8 mouse cellular contexts compared by ENCODE assay signal in the genomic region with DNA sequence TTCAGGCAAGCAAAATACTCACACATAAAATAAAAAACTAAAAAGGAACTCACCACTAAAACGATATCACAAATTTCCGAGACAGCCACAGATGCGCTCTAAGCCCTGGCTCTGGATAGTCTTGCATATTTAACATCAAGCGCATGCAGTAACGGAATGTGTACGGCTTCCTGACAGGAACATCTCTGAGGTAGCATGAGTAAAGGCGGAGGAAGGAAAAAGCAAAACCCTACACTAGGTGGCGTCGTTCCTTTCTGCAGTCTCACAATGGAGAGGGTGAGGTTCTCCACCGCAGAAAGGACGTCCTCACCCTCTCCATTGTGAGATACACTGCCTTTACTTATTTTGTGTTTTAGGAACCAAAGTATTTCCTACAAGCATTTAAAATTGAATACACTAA. TPM values are rescaled to one million over a fixed set of nuclear protein-coding genes. Genes with fewer than 3 reads are reported as not detected.
DNase-seq lines count a peak whose midpoint lies in the region; ATAC-seq lines count a peak whose summit lies in the region.

No protein-coding gene starts in this region.

- H3K36me3 ChIP-seq in forebrain, embryonic 14.5 days (ENCODE audit: control insufficient read depth, insufficient read depth, low read length) = peaks cover 25% of the 10 kb centered on the region; the same call in 1 of the 2 replicates
- H3K36me3 ChIP-seq in forebrain, embryonic 10.5 days (replicated peaks) = peaks cover 61% of the 10 kb centered on the region
- H3K36me3 ChIP-seq in hindbrain, embryonic 16.5 days (ENCODE audit: control insufficient read depth, insufficient read depth, low read length) = peaks cover 5% of the 10 kb centered on the region; the same call in 1 of the 2 replicates

- WGBS in forebrain, embryonic 14.5 days = 72% methylated on average over 11 of the region's 11 CpGs
- WGBS in forebrain, embryonic 10.5 days = 68% methylated on average over 11 of the region's 11 CpGs
- WGBS in hindbrain, embryonic 16.5 days = 72% methylated on average over 11 of the region's 11 CpGs

- ATAC-seq in forebrain, embryonic 14.5 days = no peak
- no peak for ATAC-seq in hindbrain, embryonic 16.5 days

- no peak overlapping the region for H3K4me3 ChIP-seq in forebrain, embryonic 14.5 days (ENCODE audit: low read depth, low read length)
- H3K4me3 ChIP-seq in forebrain, embryonic 10.5 days = no peak overlapping the region
- no peak overlapping the region for H3K4me3 ChIP-seq in hindbrain, embryonic 16.5 days (ENCODE audit: low read length)

- no peak overlapping the region for H3K27ac ChIP-seq in forebrain, embryonic 14.5 days (ENCODE audit: low read depth, low read length)
- no peak overlapping the region for H3K27ac ChIP-seq in forebrain, embryonic 10.5 days
- no peak overlapping the region for H3K27ac ChIP-seq in hindbrain, embryonic 16.5 days (ENCODE audit: low read depth, low read length)

- no peak overlapping the region for H3K9ac ChIP-seq in forebrain, embryonic 14.5 days (ENCODE audit: low read length)
- no peak overlapping the region for H3K9ac ChIP-seq in hindbrain, embryonic 16.5 days (ENCODE audit: low read depth, low read length)

- peak; percentile 25 for DNase-seq in forebrain, embryonic 14.5 days (ENCODE audit: low spot score)
- DNase-seq in forebrain, embryonic 10.5 days (ENCODE audit: extremely low spot score, low spot score) = no peak
- DNase-seq in right cerebral cortex, postnatal 14 days = peak; percentile 23
- DNase-seq in right cerebral cortex, postnatal 25 days = no peak
- peak; percentile 53 for DNase-seq in embryo, embryonic 10.5 days (ENCODE audit: low spot score)
- DNase-seq in retina, embryonic 14.5 days (ENCODE audit: low spot score) = peak; percentile 51
- DNase-seq in left cerebral cortex, adult 11 months (ENCODE audit: low spot score) = no peak

- H3K4me2 ChIP-seq in forebrain, embryonic 14.5 days (ENCODE audit: low read length) = no peak overlapping the region
- H3K4me2 ChIP-seq in hindbrain, embryonic 16.5 days (ENCODE audit: low read length) = no peak overlapping the region

- no peaks in the 10 kb centered on the region for H3K4me1 ChIP-seq in forebrain, embryonic 14.5 days (ENCODE audit: control insufficient read depth, insufficient read depth, low read length)
- H3K4me1 ChIP-seq in forebrain, embryonic 10.5 days = 0 out of 2 replicates have a peak, but pooled peaks cover 3% of the 10 kb centered on the region
- H3K4me1 ChIP-seq in hindbrain, embryonic 16.5 days (ENCODE audit: control insufficient read depth, insufficient read depth, low read depth, low read length) = no peaks in the 10 kb centered on the region

- H3K9me3 ChIP-seq in forebrain, embryonic 14.5 days (replicated peaks; ENCODE audit: control insufficient read depth, low read length) = no peaks in the 10 kb centered on the region
- H3K9me3 ChIP-seq in forebrain, embryonic 10.5 days = no peaks in the 10 kb centered on the region
- H3K9me3 ChIP-seq in hindbrain, embryonic 16.5 days (ENCODE audit: control insufficient read depth, low read length) = no peaks in the 10 kb centered on the region

- no peaks in the 10 kb centered on the region for H3K27me3 ChIP-seq in forebrain, embryonic 14.5 days (replicated peaks; ENCODE audit: control insufficient read depth, insufficient read depth, low read length)
- H3K27me3 ChIP-seq in forebrain, embryonic 10.5 days (ENCODE audit: poor library complexity, severe bottlenecking) = no peaks in the 10 kb centered on the region
- no peaks in the 10 kb centered on the region for H3K27me3 ChIP-seq in hindbrain, embryonic 16.5 days (replicated peaks; ENCODE audit: control insufficient read depth, insufficient read depth, low read length)

RNA-seq across cellular contexts. Expression of gene Gxylt1, which starts 8.4 kb away (rescaled TPM):
- polyA plus RNA-seq in forebrain, embryonic 14.5 days (2014; fragmentation: Nextera tagmentation; extraction: Ambion mirVana) = 7.8 and 9.7 TPM in 2 replicates
- polyA plus RNA-seq in forebrain, embryonic 10.5 days (2016; fragmentation: Nextera tagmentation; extraction: Ambion mirVana) = 16.0 and 17.1 TPM in 2 replicates
- polyA plus RNA-seq in hindbrain, embryonic 16.5 days (2015; fragmentation: Nextera tagmentation; extraction: Ambion mirVana) = 4.3 and 5.7 TPM in 2 replicates

RNA-seq across cellular contexts. Expression of gene Yaf2, which starts 53.4 kb away (rescaled TPM):
- polyA plus RNA-seq in forebrain, embryonic 14.5 days (2014; fragmentation: Nextera tagmentation; extraction: Ambion mirVana) = 77.1 and 106 TPM in 2 replicates
- polyA plus RNA-seq in forebrain, embryonic 10.5 days (2016; fragmentation: Nextera tagmentation; extraction: Ambion mirVana) = 91.2 and 109 TPM in 2 replicates
- 85.6 and 108 TPM in 2 replicates for polyA plus RNA-seq in hindbrain, embryonic 16.5 days (2015; fragmentation: Nextera tagmentation; extraction: Ambion mirVana)

Comparison
In these comparisons a context has a peak if more than half of its experiments do, and no peak if none do; other contexts are left out.
1. DNase-seq: peak in forebrain, embryonic 14.5 days (single experiment), right cerebral cortex, postnatal 14 days (single experiment), embryo, embryonic 10.5 days (single experiment) and retina, embryonic 14.5 days (single experiment); none in forebrain, embryonic 10.5 days (single experiment), right cerebral cortex, postnatal 25 days (single experiment) and left cerebral cortex, adult 11 months (single experiment).